Mouse (Mus musculus) B cell, adult 67 days (primary cell): ENCODE data around the gene Tmem150a. TPM values are rescaled to one million over a fixed set of nuclear protein-coding genes. Genes with fewer than 3 reads are reported as not detected.

ENCODE experiments used
- total RNA-seq, 2 experiments: library from RNA; stranded (reverse); gene quantifications; 4 replicates each; pipeline ENCODE4 v1.2.4; 2023

The Tmem150a gene
- 1 to 10 TPM; 3.4 to 3.9 TPM for total RNA-seq

DNA sequence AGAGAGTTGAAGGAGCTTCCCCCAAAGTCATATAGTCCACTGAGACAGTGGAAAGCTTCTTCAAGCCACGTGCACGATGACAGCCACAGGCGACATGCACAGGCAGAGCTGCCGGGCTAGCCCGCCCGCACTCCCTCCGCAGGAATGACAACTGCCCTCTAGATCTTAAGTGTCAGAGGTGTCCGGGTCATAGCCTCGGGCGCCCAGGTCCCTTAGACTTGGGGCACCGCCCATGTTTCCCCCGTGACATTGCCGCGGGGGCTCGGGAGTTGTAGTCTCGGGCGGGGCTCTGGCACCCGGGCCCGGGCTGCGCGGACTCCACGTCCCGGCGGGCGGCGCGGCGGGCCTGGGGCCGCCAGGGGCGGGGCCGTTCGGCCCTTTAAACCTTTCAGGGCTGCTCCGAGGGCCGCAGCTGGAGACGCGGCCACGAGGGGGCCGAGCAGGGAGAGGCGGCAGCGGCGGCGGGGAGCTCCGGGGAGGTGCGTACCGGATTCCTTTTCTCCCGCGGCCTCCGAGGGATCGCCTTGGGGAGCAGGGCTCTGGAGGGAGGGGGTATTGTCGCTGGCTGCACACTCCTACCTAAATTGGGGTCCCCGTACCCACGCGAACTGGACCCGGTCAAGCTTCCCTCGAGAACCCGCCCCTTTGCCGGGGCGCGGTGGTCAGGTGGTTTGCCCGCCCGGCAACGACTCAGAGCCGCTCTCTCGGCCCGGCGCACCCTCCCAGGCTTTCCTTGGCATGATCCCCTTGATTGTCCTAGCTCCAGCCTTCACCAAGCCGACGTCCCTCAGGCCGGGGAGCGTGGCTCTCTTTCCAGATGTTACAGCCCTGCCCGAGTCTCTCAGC is at the start of gene Tmem150a:
Tmem150a (plus strand) TSS at position 382 of the 846 bp plus-strand sequence.

DNA sequence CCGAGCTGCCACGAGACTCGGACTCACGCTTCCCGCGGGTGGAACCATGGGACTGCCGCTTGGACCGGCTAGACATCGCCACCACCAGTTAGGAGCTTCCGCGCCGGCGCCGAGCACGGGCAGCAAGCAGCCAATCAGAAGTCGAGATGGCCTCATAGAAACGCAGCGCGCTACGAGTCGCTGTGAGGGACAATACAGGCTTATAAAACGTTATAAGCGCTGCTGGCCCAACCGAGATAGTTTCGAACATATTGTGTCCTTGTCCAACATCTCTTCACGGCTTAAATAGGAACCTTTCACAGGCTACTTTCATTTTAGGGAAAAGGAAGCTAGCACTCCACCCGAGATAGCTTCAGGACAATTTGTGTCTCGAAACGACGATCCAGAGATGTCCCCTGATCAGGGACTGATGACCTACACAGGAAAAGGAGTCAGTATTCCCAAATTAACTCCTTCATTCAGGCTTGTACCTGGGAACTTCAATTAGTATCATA is 10.1 kb upstream of the Tmem150a start, which contains the start of gene Usp39:
Usp39 (minus strand) TSS at position 111 of the 494 bp plus-strand sequence.

DNA sequence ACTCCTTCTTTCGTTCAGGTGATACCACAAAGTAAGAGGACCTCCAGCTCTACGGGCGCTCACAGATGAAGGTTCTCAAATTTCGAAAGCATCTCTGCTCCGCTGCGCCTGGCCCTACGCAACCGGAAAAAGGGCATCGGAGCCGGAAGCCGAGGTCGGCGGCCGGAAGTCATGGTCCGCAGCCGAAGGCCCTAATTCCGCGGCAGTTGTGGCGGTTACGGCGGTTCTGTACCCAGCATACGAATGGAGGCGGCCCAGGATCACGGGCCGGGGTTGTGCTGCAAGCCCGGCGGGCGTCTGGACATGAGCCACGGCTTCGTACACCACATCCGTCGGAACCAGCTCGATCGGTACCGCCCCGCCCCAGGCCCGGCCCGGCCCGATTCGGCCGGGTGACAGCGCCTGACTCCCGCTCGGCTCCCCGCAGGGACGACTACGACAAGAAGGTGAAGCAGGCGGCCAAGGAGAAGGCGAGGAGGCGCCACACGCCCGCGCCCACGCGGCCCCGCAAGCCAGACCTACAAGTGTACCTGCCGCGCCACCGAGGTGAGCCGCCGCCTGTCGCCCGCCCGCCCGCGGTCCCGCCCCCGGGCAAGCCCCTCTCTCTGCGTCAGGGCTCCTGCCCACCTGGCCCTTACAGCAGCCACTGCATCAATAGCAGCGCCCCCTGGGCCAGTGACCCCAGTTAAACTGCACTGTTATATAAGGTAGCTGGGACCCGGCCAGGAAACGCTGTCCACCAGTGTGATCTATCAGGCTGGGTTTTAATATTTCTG is 7.9 kb upstream of the Tmem150a start, which contains the start of gene 0610030E20Rik:
0610030E20Rik (plus strand) TSS at position 152 of the 776 bp plus-strand sequence.

DNA sequence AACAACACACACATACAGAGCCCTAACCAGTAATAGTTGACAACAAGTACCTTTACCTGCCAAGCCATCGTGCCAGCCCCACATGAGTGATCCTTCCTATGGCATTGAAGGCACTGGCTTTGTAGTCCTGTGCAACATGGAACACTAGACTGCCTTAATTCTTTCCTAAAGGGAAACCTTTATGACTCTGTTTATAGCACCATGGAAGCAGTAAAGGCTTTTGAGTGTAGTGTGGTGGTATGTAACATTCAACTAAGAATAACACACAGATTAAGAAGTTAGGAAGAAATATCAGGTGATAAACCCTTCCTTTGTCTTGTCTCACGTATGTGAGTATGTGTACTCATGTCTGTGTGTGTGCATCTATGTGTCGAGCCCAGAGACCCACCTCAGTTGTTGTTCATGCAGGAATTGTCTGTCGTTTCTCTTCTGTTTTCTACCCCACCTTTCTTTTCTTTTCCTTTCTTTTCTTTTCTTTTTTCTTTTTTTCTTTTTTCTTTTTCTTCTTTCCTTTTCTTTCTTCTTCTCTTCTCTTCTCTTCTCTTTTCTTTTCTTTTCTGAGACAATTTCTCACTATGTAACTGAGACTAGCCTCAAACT is 11.7 kb downstream of the Tmem150a start, which contains the start of gene Rnf181:
Rnf181 (minus strand) TSS at position 113 of the 600 bp plus-strand sequence.

DNA sequence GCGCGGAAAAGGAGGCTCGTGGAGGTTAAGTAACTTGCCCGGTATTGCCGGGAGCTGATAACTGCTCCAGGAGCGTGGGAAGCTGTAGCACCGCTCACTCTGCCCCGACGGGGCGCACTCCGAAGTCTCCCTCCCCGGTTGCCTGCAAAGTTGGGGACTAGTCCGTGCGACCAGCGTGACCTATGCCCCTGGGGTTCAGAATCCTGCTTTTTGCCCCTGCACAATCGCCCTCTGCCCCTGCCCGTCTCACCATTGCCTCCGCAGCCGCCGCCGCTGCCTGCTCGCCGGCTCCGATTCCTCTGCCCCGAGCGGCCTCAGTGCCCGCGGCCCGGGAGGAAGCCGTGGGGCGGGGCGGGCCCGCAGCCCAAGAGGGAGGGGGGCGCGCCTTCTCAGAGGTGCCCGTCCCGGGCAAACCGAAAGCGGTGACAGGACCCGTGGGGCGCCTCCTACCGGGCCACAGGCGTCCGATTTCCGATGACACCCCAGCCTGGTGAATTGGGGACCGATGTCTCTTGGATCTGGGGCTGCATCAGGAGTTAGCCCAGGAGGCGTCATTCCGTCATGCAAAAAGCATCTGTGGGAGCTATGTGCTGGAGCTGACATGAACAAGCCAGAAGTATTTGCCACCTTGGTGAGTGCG is 25.0 kb downstream of the Tmem150a start, which contains the start of gene Vamp5:
Vamp5 (minus strand) TSS at position 338 of the 640 bp plus-strand sequence.

DNA sequence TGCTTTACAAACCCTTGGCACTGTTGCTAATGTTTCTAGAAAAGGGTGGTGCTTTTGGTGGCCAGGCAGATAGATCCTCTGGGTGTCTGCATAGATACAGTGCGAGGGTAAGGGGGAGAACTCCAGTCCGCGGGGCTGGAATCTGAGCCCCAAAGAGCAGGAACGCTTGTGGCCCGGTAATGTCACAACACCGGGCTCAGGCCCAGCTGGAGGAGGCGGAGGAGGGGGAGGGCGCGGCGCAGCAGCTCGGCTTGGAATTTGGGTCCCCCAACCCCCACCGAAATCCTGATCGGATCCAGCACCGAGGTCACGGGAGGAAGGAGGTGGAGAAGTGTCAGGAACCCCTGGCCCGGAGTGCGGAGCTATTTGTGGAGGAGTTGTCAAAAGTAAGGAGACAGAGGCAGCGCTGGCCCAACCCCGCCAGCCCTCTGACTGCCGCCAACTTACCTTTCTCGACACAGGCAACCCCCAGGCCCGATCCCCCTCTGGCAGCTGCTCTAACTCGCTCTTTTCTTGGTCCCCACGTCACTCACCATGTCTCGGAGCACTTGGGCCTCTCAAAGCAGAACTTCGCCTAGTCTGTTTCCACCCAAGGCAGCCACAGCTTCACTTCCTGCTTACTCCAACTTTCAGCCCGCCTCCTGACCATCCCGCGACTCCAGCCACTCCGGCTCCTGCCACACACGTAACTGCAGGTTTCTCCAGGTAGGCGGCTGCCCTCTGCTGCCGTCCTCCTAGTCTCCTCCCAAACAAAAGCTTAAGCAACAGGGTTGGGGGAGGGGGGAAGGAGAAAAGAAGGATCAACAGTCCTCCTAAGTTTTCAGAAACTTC is 34.9 kb downstream of the Tmem150a start, which contains the start of gene Vamp8:
Vamp8 (minus strand) TSS at position 763 of the 831 bp plus-strand sequence.

Other genes starting within 250 kb of the Tmem150a start
- gene Atoh8, start 119.9 kb upstream of the Tmem150a start, total RNA-seq = under 1 TPM in 1 of 2 experiments, not detected in 1; 0.47 TPM
- gene Sftpb, start 50.8 kb upstream of the Tmem150a start, total RNA-seq = not detected
- 10 to 100 TPM; 48.4 to 51.4 TPM for gene Usp39, start 10.3 kb upstream of the Tmem150a start, total RNA-seq
- gene 0610030E20Rik, start 8.1 kb upstream of the Tmem150a start, total RNA-seq = 10 to 100 TPM; 45.7 to 50.6 TPM
- 100 to 1,000 TPM in 1 of 2 experiments, 10 to 100 TPM in 1; 92.9 to 102 TPM for gene Rnf181, start 11.5 kb downstream of the Tmem150a start, total RNA-seq
- 10 to 100 TPM; 13.8 to 14.3 TPM for gene Vamp5, start 25.0 kb downstream of the Tmem150a start, total RNA-seq
- gene Vamp8, start 35.3 kb downstream of the Tmem150a start, total RNA-seq = 100 to 1,000 TPM; 102 to 113 TPM
- gene Ggcx, start 58.9 kb downstream of the Tmem150a start, total RNA-seq = 10 to 100 TPM; 15.2 to 18.8 TPM
- gene Mat2a, start 84.1 kb downstream of the Tmem150a start, total RNA-seq = 100 to 1,000 TPM; 293 to 340 TPM
- not detected for gene Sh2d6, start 166.3 kb downstream of the Tmem150a start, total RNA-seq
- gene Capg, start 188.9 kb downstream of the Tmem150a start, total RNA-seq = 100 to 1,000 TPM; 351 to 391 TPM
- 10 to 100 TPM; 16.4 to 19.4 TPM for gene Elmod3, start 243.0 kb downstream of the Tmem150a start, total RNA-seq
- 10 to 100 TPM in 1 of 2 experiments, 1 to 10 TPM in 1; 5.9 to 11.7 TPM for gene Retsat, start 243.0 kb downstream of the Tmem150a start, total RNA-seq